Mouse (Mus musculus): ENCODE data around the gene Gm26741. TPM values are rescaled to one million over a fixed set of nuclear protein-coding genes. Genes with fewer than 3 reads are reported as not detected.

Gene Gm26741
- polyA plus RNA-seq, 1 experiment from 2014 or later: not detected

DNA sequence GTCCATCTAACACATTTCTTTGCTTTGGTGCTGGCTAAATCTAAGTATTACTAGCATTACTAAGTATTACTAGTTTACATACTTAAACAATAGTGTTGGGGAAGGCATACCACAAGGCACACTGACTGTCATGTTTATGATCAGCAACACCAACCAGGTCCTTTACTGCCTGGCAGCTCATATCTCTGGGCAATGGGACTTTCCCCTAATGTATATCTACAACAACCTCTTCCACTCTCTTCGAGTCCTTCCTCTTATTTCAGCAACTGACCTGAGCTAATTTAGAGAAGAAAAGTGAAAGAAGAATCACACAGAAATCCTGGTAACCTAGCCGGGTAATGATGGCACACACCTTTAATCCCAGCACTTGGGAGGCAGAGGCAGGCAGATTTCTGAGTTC, 17.9 kb downstream of the Gm26741 start:
- no peaks in the 10 kb centered on the region for H3K4me1 ChIP-seq
- no peak overlapping the region for H3K4me2 ChIP-seq (replicated peaks)
- no peak overlapping the region for H3K27ac ChIP-seq
- no peak overlapping the region for H3K4me3 ChIP-seq
- no peaks in the 10 kb centered on the region for H3K9me3 ChIP-seq
- H3K36me3 ChIP-seq: no peaks in the 10 kb centered on the region
- no peak for ATAC-seq (ENCODE audit: insufficient number of reproducible peaks, insufficient read depth, low FRiP score, low TSS enrichment)
- H3K9ac ChIP-seq: no peak overlapping the region
- no peaks in the 10 kb centered on the region for H3K27me3 ChIP-seq
- WGBS: 84% methylated on average over 2 of the region's 2 CpGs

DNA sequence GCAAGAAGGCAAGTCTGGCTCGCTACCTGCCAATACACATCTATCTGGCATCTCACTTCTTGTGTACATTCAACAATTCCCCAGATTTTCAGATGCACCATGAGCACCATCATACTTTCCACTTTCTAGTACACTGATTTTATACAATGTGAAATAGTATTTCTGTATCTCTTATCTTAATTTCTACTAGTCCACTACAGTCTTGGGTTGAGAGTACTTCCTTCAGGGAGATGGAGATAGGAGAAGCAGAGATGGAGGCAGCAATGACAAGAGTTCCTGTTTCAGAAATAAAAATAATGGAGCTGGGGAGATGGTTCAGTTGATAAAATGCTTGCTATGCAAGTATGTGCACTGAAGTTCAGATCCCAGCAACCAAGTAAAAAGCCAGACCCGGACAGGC, 19.2 kb downstream of the Gm26741 start:
- Histone ChIP-seq H3K27ac (no peak overlapping the region), H3K9ac (no peak overlapping the region), H3K36me3 (no peaks in the 10 kb centered on the region), H3K4me2 (replicated peaks) (no peak overlapping the region), H3K27me3 (no peaks in the 10 kb centered on the region), H3K4me1 (no peaks in the 10 kb centered on the region), H3K9me3 (no peaks in the 10 kb centered on the region), H3K4me3 (no peak overlapping the region)
- 95% methylated on average over 2 of the region's 2 CpGs for WGBS
- ATAC-seq (ENCODE audit: insufficient number of reproducible peaks, insufficient read depth, low FRiP score, low TSS enrichment): no peak

DNA sequence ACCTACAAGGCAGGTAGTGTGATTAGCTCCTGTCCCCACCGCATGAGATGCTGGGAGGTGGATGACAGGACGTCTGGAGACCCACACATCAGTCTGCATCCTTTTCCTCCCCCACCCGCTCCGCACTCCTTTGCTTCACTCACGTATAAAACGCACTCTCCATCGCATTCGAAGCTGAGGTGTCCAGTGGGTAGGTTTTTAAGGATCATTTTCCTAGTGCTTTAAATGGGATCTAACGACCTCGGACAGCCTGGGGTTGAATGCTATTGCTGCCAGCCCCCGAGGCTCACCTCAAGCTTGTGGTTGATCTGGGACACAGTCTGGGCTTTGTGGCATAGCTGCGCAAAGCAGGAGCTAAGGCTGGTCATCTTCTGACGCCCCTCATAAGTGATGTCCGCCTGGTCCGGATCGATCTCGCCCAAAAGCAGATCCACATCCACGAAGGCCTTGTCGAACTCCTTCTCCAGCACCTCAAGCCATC, 22.8 kb downstream of the Gm26741 start:
- no peaks in the 10 kb centered on the region for H3K9me3 ChIP-seq
- peak overlapping the region; percentile 91 for H3K4me3 ChIP-seq
- H3K4me2 ChIP-seq (replicated peaks): peak overlapping the region; percentile 85
- H3K27me3 ChIP-seq: no peaks in the 10 kb centered on the region
- peak overlapping the region; percentile 89 for H3K27ac ChIP-seq
- WGBS: under 1% methylated on average over 19 of the region's 19 CpGs
- peak overlapping the region; percentile 86 for H3K9ac ChIP-seq
- H3K36me3 ChIP-seq: no peaks in the 10 kb centered on the region
- H3K4me1 ChIP-seq: no peaks in the 10 kb centered on the region
- peak; percentile 64 for ATAC-seq (ENCODE audit: insufficient number of reproducible peaks, insufficient read depth, low FRiP score, low TSS enrichment)

DNA sequence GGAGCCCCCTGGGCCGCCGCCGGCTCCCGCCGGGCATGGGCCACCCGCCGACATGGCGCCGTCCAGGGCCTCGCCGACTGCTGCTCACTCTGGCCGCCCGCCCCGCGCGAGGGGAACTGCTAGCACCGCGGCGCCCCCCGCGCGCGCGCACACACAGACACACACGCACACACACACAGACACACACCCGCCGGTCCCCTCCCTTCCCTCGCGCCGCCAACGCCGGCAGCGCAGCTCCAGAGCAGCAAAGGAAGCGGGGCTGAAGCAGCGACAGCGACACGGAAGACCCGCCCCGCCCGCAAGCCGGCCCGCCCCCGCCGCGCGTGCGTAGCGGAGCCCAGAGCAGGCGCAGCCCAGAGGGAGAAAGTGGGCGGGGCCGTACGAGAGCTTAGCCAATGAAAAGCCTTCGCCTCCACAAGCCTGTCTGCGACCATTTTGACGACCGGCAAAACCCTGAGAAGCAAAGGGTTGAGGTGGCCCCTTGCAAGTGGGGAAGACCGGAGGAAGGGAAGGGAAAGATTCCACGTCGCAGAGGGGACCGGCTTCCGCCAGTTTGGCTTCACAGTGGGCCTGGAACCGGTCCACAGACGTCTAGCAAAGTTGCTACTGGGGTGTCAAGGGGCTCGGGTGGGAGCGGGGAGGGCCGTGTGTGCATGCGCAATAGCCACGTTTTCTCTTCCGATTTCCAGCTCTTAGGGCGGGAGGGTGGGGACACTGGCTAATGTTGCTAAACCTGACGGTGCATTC, 23.5 kb downstream of the Gm26741 start, which contains the start of gene Gopc:
Gene Gopc, minus strand, starts transcription at position 280 of the 747 bp plus-strand sequence.
- WGBS: under 1% methylated on average over 63 of the region's 71 CpGs
- no peaks in the 10 kb centered on the region for H3K4me1 ChIP-seq
- H3K4me3 ChIP-seq: peak within 1 kb of the TSS; percentile 91
- ATAC-seq (ENCODE audit: insufficient number of reproducible peaks, insufficient read depth, low FRiP score, low TSS enrichment): peak; percentile 97
- peak within 1 kb of the TSS; percentile 86 for H3K9ac ChIP-seq
- H3K27me3 ChIP-seq: no peaks in the 10 kb centered on the region
- peak within 1 kb of the TSS; percentile 96 for H3K27ac ChIP-seq
- no peaks in the 10 kb centered on the region for H3K9me3 ChIP-seq
- no peaks in the 10 kb centered on the region for H3K36me3 ChIP-seq
- H3K4me2 ChIP-seq (replicated peaks): peak within 1 kb of the TSS; percentile 85

DNA sequence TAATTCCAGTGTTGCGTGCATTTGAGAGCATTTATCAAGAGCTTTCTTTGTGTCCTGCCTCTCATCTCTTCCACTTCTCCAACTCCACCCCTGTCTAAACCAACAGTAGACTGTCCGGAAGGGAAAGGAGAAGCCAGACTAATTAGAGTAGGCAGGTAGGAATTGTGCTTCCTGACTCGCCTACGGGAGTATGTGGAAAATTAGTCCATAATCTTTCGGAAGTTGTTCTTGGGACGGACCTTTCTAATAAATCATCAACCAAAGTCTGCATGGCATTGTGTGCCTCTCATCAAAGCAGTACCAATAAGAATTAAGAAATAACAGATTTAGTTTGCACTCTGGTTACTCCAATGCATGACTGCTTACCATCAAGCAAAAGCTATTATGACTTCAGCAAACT, 24.5 kb downstream of the Gm26741 start:
- Histone ChIP-seq H3K9ac (peak overlapping the region; percentile 70), H3K27me3 (no peaks in the 10 kb centered on the region), H3K36me3 (no peaks in the 10 kb centered on the region), H3K9me3 (no peaks in the 10 kb centered on the region), H3K4me1 (no peaks in the 10 kb centered on the region), H3K27ac (no peak overlapping the region), H3K4me2 (replicated peaks) (peak overlapping the region; percentile 85), H3K4me3 (0 out of 2 replicates have a peak overlapping the region, but pooled peaks have one; percentile 91)
- no peak for ATAC-seq (ENCODE audit: insufficient number of reproducible peaks, insufficient read depth, low FRiP score, low TSS enrichment)
- 77% methylated on average over 6 of the region's 6 CpGs for WGBS

- no peak overlapping the region for H3K4me3 ChIP-seq
- no peaks in the 10 kb centered on the region for H3K9me3 ChIP-seq
- 93% methylated on average over 1 of the region's 1 CpGs for WGBS
- no peaks in the 10 kb centered on the region for H3K27me3 ChIP-seq
- H3K4me2 ChIP-seq (replicated peaks): no peak overlapping the region
- no peak overlapping the region for H3K9ac ChIP-seq
- no peak for ATAC-seq (ENCODE audit: insufficient number of reproducible peaks, insufficient read depth, low FRiP score, low TSS enrichment)
- H3K27ac ChIP-seq: no peak overlapping the region
- H3K4me1 ChIP-seq: no peaks in the 10 kb centered on the region
- H3K36me3 ChIP-seq: no peaks in the 10 kb centered on the region
Observed at GRCm38 (mm10) chr10:52383522-52383921, 25.0 kb downstream of the Gm26741 start.

DNA sequence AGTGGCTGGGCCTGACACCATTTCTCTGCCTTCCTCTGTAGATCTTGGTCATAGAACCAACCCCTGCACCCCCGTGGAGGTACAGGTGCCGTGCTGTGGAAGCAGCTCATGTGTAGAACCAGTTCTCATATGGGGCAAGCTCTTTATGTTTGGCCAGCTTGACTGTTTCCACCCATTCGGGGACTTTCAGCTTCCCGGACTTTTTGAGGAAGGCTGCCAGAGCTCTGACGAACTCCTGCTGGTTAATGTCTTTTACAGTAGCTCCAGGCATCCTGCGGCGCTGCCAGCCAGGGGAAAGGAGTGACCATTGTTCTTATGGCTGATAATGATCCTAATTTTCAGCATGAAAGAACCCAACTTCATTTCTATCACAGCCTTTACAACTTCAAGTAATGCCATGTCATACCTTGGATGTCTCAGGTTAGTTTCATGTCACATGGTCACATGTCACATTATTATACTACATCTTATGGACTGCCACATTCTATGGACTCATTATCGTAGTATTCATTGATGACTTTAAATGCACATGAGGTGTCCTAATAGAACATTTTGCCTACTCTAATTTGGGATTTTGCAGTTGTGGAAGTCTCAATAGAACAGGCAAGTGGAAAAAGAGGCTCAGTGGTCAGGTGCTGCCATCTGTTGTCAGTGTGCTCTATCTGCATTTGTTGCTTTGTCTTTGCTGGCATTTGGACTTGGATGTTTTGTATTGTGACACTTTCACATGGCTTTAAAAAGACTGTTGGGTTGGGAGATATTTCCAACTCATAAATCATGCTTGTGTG, 26.4 kb downstream of the Gm26741 start:
- Histone ChIP-seq H3K9ac (no peak overlapping the region), H3K36me3 (no peaks in the 10 kb centered on the region), H3K27me3 (no peaks in the 10 kb centered on the region), H3K9me3 (no peaks in the 10 kb centered on the region), H3K4me2 (replicated peaks) (no peak overlapping the region), H3K4me1 (no peaks in the 10 kb centered on the region), H3K27ac (no peak overlapping the region), H3K4me3 (no peak overlapping the region)
- 53% methylated on average over 8 of the region's 8 CpGs for WGBS
- ATAC-seq (ENCODE audit: insufficient number of reproducible peaks, insufficient read depth, low FRiP score, low TSS enrichment): no peak

DNA sequence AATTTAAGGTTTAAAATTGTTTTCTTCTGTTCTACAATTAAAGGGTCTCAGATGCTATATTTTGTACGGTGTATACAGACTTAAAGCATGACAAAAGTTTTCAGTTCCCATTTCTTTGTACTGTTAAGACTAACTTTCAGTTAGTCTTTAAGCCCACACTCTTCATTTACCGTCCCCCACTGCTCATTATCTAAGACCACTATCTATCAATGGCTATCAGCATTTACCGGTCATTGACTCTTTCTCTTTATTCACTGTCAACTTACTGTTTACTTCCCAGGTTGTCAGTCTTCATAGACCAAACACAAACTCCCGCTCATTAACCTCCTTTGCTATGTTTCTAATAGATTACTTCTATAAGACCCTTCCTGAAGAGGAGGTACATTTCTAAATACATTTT, 28.6 kb downstream of the Gm26741 start:
- no peak overlapping the region for H3K27ac ChIP-seq
- H3K9me3 ChIP-seq: no peaks in the 10 kb centered on the region
- H3K4me2 ChIP-seq (replicated peaks): no peak overlapping the region
- no peak for ATAC-seq (ENCODE audit: insufficient number of reproducible peaks, insufficient read depth, low FRiP score, low TSS enrichment)
- no peaks in the 10 kb centered on the region for H3K36me3 ChIP-seq
- no peak overlapping the region for H3K9ac ChIP-seq
- H3K4me1 ChIP-seq: no peaks in the 10 kb centered on the region
- no peaks in the 10 kb centered on the region for H3K27me3 ChIP-seq
- WGBS: 83% methylated on average over 4 of the region's 4 CpGs
- no peak overlapping the region for H3K4me3 ChIP-seq

GRCm38 (mm10) chr10:52388922-52389430, 30.4 kb downstream of the Gm26741 start, which contains the start of gene Nepn:
Gene Nepn, plus strand, starts transcription at chr10:52388972.
- Histone ChIP-seq H3K4me2 (replicated peaks) (no peak within 1 kb of the TSS), H3K36me3 (no peaks in the 10 kb centered on the region), H3K4me1 (no peaks in the 10 kb centered on the region), H3K4me3 (no peak within 1 kb of the TSS), H3K9ac (no peak within 1 kb of the TSS), H3K27ac (no peak within 1 kb of the TSS), H3K27me3 (no peaks in the 10 kb centered on the region), H3K9me3 (no peaks in the 10 kb centered on the region)
- 72% methylated on average over 5 of the region's 5 CpGs for WGBS
- 0 out of 2 replicates have a peak, but pooled peaks have one; percentile 15 for ATAC-seq (ENCODE audit: insufficient number of reproducible peaks, insufficient read depth, low FRiP score, low TSS enrichment)

DNA sequence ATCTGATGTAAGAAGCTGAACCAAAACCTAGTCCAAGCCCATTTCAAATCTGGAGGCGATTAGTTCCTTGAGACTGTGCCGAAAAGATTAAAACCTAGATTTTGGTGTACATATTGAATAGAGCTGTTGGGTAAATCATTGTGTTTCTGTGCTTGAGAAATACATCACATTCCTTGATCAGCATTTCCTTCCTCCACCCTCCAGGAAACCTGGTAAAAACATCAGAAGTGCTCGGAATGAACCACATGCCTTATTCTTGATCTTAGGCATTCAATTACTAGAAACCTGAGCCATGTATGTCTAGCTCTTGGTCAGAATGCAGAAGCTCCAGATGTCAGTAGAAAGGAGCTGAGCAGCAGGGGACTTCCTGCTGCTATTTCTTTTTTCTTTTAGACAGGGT, 30.9 kb downstream of the Gm26741 start:
- no peaks in the 10 kb centered on the region for H3K36me3 ChIP-seq
- H3K4me1 ChIP-seq: no peaks in the 10 kb centered on the region
- no peaks in the 10 kb centered on the region for H3K27me3 ChIP-seq
- no peak overlapping the region for H3K27ac ChIP-seq
- no peak overlapping the region for H3K4me2 ChIP-seq (replicated peaks)
- H3K9me3 ChIP-seq: no peaks in the 10 kb centered on the region
- no peak overlapping the region for H3K4me3 ChIP-seq
- H3K9ac ChIP-seq: no peak overlapping the region
- no peak for ATAC-seq (ENCODE audit: insufficient number of reproducible peaks, insufficient read depth, low FRiP score, low TSS enrichment)
- 39% methylated on average over 3 of the region's 3 CpGs for WGBS

GRCm38 (mm10) chr10:52391208-52391607, 32.6 kb downstream of the Gm26741 start:
- H3K4me3 ChIP-seq: no peak overlapping the region
- H3K9me3 ChIP-seq: no peaks in the 10 kb centered on the region
- ATAC-seq (ENCODE audit: insufficient number of reproducible peaks, insufficient read depth, low FRiP score, low TSS enrichment): no peak
- no peaks in the 10 kb centered on the region for H3K27me3 ChIP-seq
- H3K36me3 ChIP-seq: no peaks in the 10 kb centered on the region
- H3K4me2 ChIP-seq (replicated peaks): no peak overlapping the region
- no peak overlapping the region for H3K9ac ChIP-seq
- 83% methylated on average over 2 of the region's 2 CpGs for WGBS
- H3K27ac ChIP-seq: no peak overlapping the region
- no peaks in the 10 kb centered on the region for H3K4me1 ChIP-seq

Data from embryonic facial prominence, embryonic 12.5 days (tissue).